Mouse (Mus musculus) monocyte, adult 5-6 weeks (primary cell): ENCODE data around the gene Phf20. TPM values are rescaled to one million over a fixed set of nuclear protein-coding genes. Genes with fewer than 3 reads are reported as not detected.

Source experiments
- ATAC-seq: fragments of 153-309, 156-312 bp; replicated peaks from 2 replicates; pipeline ENCODE4 v1.8.0; 2017; ENCODE audit warnings: mild to moderate bottlenecking; ENCODE audit not compliant: low TSS enrichment, insufficient number of reproducible peaks, severe bottlenecking, poor library complexity, low FRiP score
- total RNA-seq: library from RNA; stranded (forward); fragments of 200-1000, 200-491, 200-594 nt; gene quantifications from 3 replicates; pipeline ENCODE4 v1.2.3, GENCODE M21; 2017

Phf20 gene
- total RNA-seq, 1 experiment from 2014 or later: 25.7 TPM

DNA sequence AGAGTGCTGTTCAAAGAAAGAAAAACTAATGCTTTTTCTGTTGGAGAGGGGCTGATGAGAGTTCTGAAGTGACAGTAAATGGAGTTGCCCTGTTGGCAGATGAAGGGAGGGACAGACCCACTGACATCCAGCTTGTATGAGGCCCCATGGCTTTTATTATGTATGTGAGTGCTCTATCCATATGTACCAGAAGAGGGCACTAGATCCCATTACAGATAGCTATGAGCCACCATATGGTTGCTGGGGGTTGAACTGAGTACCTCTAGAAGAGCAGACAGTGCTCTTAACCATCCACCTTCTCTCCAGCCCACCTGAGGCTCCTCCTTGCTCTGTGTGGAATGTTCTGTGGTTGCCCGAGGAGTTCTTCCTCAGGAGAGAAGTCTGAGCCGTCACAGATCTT lies 109.6 kb downstream of the Phf20 start:
- ATAC-seq: peak; percentile 71

DNA sequence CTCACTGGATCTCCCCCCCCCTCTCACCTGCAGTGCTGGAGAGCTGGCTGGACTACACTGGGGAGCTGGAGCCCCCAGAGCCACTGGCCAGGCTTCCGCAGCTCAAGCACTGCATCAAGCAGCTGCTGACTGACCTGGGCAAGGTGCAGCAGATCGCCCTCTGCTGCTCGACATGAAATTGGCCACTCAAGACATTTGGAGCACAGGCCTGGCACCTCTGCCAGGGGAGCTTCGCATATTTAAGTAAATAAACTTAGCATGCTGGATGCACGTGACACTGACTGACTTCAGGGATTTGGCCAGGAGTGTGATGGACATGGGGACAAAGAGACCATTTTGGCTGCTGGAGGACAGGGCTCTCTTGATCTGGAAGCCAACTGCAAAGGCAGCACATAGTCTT lies 111.0 kb downstream of the Phf20 start:
- no peak for ATAC-seq

DNA sequence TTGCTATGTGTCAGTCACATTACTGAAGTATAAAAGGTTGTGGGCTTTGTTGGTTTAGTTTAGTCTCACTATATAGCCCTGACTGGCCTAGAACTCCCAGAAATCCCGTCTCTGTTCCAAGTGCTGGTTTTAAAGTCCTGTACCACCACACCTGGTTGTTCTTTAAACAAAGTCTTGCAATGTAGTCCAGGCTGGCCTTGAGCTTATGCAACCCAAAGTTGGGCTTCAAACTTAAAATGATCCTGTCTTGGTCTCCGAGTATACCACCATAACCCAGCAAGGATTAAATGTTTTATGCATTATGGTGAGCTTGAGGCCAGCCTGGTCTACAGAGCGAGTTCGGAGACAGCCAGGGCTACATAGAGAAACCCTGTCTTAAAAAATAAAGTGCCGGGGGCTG lies 113.7 kb downstream of the Phf20 start:
- no peak for ATAC-seq

DNA sequence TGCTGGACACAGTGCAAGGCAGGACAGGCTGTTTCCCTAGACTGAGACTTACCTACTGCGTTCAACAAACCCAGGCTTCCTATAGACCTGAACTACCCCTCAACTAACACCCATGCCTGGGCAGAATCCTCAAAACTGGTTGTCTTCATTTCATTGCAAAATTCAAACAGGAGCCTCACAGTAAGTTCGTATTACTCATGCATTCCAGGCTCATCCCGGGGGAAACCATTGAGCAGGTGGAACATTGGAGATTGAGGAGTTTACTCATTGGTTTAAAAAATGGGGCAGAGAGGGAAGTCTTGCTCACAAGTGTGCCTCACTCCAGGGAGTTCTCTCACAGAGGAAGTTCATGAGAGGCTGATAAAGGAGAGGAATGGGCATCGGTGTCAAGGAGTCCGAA lies 114.2 kb downstream of the Phf20 start:
- ATAC-seq: no peak

DNA sequence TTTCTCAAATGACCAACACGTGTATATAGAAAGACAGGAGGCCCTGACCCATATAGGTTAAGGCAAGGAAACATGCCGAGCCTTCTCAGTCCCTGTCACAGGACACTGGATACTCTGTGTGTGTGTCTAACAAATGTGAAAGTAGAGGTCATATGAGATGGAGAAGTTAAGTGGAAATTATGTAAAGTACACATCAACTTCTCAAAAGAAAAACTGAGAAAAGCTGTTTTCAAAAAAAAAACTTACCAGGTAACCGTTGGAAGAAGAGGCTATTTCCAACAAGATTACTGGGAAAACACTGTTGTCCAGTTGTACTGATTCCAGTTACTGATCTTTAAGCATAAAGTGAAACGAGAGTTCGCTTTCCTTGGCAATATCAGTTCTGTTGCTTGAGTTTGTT lies 114.7 kb downstream of the Phf20 start:
- ATAC-seq: no peak

DNA sequence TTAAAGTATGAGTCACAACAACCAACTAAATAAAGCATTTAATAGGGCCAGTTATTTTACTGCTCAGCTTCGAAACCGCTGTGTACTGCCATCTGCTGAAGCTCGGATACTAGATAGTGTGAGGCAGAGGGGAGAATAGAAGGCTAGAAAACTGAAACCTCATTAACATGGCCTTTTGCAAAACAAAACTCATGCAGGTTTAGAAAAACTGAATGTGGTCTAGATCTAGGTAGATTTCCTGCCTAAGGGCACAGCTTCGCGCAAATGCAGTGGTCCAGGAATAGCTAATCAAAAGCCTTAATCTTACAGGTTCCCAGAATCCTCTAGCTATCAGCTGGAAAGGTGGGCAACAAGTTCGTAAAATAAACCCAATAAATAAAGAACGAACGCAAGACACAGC lies 115.2 kb downstream of the Phf20 start:
- ATAC-seq: no peak

DNA sequence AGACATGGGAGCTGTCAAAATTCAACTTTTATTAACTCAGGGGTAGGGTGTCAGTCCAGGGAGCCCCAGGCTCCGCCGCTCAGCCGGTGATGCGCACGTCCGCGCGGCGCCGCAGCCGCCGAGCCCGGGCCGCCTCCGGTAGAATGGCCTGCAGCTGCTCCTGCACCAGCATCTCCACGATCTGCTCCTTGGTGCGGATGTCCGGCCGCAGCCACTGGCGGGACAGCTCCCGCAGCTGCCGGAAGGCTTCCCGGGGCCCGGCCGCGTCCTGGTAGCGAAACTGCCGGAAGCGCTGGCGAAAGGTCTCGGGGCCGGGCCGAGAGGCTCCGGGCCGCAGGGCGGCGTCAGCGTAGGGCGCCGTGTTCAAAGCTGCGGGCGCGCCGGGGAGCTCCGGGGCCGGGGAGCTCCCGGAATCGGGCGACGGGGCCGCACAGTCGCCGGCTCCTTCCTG lies 115.6 kb downstream of the Phf20 start:
- no peak for ATAC-seq

DNA sequence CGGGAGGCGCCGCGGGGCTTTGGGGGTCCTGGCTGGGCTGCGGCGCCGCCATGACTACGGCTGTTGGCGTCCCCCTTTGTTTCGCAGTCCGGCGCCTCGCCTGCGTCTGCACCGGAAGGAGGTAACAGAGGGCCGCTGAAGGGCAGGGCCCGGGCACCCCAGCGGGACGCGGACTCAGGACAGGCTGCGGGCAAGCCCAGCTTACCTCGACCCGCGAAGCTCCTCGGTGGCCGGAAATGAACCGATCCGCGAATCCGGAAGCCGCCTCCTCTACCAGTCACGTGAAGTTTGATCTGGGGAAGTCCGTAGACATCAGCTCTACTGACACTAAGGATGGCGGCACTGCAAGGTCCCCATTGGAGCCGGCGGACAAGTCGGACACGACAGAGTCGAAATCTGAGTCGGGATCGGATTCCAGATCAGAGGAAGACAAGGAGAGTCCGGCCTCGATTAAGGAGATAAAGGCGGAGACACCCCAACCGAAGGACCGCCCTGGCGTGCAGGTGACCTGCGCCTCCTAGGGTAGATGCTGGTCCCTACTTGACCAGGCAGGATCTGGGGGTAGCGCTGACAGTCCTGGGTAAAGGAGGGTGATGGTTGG lies 116.1 kb downstream of the Phf20 start, which contains the start of the genes Cnbd2 and Scand1:
Gene Cnbd2 (plus strand): TSS at position 3 of the 601 bp plus-strand sequence.
Gene Scand1 (minus strand): TSS at position 408 of the 601 bp plus-strand sequence.
- ATAC-seq: peak; percentile 91

DNA sequence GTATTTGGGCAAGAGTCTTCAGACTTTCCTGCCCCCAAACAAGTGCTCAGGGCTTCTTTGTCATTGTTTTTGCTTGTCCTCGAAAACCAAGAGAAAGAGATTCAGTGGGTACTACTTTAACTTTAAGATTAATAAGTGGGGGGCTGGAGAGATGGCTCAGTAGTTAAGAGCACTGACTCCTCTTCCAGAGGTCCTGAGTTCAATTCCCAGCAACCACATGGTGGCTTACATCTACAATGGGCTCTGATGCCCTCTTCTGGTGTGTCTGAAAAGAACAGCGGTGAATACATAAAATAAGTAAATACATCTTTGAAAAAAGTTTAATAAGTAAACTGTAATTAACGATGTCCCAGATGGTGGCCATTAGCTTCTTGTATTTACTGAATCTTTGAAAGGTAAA lies 116.9 kb downstream of the Phf20 start:
- ATAC-seq: no peak

DNA sequence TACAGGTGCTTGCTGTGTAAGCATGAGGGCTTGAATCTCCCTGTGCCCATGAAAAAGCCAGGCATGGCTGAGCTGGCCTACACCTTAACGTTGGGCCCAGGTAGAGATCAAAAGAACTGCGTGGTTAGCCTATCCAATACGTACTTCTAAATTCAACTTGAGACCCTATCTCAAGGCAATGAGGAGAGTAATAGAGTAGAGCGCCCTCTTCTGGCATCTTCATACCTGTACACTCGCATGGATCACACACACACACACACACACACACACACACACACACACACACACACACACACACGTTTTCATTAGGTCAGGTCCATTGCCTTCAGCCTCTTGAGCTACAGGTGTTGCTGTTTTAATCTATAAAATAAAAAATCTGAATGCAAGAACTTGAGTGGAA lies 118.5 kb downstream of the Phf20 start:
- no peak for ATAC-seq

DNA sequence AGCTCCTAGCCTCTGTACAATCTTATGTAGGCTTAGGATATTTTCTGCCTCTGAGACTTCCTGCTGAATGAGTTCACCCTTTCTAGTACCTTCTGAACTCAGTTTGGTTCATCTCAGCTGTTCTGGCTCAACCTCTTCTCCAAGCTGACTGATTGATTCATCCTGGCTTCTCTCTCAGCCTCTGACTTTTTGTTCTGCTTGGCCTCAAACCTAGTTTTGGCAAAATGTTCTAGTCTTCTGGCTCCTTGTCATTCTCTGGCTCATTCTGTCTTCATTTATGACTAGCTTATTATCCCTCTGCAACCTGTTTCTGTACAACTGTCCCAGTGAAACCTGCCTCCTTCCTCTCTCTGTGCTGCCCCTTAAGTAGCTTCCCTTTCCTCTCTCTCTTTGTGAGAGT lies 122.2 kb downstream of the Phf20 start:
- no peak for ATAC-seq

DNA sequence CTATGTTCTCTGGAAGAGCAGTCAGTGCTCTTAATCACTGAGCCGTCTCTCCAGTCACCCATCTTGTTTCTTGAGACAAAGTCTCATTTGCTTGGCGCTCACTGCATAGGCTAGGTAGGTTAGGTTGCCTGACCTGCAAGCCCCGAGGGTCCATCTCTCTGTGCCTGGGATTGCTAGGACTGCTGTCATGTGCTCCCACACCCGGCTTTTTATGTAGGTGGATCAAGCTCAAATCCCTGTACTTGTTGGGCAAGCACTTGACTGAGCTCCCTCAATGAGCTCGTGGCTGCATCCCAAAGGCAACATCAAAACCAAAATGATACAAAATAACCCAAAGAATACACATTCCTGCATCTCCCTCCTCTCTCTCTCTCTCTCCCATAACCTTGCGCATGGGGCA lies 125.3 kb downstream of the Phf20 start:
- no peak for ATAC-seq

DNA sequence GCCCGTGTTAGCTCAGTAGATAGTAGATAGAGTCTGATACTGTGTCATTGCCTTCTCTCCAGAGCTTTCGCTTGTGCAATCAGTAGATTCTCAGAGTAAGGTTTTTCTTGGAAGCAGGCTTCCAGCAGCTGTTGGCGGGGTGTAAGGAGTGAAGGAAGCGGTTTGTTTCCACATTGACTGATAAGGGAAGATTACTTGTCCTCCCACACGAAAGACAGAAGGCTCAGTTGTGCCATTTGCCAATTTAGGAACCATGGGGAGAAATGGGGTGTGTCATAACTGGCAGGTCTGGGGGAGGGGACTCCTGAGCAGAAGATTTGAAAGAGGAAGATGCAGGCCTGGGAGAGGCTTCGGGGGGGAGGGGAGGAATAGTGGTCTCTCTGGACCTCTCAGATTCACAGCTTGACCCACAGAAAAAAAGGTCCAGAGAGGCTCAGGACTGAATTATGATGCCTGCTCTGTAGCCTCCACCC lies 127.9 kb downstream of the Phf20 start:
- ATAC-seq: peak; percentile 90

DNA sequence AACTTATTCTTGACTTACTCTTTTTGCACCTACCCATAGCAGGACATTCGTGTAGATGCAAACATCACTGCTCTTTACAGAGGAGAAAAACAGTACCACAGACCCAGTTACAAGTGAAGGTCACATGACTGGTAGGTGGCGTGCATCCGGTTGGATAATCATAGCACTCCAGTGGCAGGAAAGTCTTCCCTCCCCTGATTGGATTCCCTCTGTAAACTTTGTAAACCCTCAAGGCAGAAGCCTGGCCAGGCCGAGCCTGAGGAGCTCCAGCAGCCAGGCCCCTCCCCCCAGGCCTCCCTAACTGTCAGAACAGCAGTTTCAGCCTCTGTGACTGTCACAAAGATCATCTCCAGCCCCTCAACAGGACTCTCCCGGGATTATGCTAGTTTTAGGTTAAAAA lies 128.4 kb downstream of the Phf20 start:
- no peak for ATAC-seq

DNA sequence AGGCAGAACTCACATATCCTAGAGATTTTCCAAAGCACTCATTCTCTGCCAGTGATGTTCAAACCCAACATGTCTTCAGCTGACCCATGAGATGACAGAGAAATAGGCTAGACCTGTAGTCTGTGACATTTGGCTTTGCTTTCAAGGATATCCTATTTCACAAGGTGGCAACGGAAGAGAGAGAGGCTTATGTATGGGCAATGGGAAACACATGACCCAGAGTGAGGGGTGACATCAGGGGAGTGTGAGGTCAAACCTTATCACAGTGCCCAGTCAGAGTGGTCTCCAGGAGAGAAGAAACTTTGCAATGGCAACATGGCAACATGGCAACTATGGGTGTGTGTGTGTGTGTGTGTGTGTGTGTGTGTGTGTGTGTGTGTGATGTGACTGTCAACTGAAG lies 134.4 kb downstream of the Phf20 start:
- ATAC-seq: no peak

DNA sequence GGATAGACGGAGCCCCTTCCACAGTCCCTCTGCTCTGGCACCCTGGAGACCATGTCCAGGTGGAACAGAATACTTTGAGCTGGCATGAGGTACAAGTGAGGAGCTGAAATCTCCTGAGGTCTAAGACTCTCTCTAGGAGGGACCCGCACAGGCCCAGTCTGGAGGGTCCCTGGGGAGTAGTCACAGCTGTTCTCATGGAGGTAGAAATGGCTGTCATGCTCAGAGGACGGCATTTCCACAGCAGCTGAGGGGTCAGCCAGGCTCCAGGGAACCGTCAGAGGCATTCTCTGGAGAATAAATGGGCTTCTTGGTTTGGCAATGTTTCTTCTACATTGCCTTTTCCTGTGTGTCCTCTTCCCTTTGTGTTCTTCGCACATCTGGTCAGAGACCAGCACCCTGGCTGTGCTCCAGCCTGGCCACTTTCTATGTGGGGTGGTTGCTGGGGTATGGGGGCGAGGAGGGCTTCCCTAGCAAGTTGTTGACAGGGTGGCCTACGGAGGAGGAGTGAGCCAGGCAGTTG lies 135.2 kb downstream of the Phf20 start:
- no peak for ATAC-seq

DNA sequence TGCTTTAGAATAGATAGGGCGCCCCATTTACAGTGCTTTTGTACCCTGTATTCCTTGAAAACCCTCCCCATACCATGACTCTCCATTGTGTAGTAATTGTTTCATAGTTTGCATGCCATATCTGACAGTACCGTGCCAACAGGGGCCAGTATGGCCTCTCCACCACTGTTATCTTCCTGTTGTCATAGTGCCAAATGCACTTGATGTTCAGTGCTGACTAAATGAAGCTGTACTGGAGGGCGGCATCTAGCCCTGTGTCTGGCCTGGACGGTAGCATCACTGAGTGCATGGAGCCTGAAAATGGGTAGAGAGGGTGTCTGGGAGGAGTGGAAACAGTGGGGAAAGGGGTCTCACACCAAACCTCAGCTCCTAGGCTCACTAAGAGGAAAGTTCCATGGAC lies 143.8 kb downstream of the Phf20 start:
- no peak for ATAC-seq

DNA sequence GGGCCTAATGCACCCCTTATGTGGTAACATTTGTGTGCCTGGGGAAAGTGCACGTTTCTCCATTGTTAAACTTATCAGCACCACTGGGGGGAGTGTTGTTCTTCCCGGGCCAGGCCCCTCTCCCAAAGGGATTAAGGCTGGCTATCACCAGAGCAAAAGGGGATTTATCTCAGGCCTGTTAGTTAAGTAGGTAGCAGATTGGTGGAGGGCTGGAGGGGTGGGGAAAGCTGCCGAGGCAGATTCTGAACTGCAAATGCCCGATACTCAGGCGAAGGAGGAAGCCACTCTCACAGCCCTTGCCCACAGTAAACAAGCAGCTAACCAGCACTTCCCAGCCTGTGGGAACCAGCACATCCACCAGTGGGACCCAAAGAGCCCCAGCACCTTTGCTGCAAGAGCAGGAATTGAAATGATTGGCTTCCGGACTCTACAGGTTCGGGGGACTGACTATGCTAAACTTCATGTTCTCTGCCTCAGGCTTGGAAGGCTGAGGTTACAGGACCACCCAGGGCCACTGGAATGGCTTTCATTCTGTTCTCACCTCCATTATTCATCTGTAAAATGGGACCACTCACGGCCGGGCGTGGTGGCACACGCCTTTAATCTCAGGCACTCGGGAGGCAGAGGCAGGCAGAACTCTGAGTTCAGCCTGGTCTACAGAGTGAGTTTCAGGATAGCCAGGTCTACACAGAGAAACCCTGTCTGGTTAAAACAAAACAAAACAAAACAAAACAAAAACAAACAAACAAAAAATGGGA lies 148.7 kb downstream of the Phf20 start:
- ATAC-seq: 0 out of 2 replicates have a peak, but pooled peaks have one; percentile 40

DNA sequence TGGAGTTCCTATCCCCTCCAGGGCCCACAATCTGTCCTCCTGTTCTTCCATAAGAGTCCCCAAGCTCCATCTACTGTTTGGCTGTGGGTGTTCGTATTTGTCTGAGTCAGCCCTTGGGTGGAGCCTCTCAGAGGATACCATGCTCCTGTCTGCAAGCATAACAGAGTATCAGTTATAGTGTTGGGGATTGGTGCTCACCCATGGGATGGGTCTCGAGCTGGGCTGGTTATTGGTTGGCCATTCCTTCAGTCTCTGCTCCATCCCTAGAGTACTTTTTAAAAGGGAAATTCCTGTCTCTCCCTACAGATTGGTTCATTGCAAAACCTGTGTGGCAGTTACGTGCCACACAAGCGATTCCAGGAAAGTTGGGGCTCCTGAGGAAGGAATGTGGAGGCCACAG lies 152.5 kb downstream of the Phf20 start:
- ATAC-seq: no peak

DNA sequence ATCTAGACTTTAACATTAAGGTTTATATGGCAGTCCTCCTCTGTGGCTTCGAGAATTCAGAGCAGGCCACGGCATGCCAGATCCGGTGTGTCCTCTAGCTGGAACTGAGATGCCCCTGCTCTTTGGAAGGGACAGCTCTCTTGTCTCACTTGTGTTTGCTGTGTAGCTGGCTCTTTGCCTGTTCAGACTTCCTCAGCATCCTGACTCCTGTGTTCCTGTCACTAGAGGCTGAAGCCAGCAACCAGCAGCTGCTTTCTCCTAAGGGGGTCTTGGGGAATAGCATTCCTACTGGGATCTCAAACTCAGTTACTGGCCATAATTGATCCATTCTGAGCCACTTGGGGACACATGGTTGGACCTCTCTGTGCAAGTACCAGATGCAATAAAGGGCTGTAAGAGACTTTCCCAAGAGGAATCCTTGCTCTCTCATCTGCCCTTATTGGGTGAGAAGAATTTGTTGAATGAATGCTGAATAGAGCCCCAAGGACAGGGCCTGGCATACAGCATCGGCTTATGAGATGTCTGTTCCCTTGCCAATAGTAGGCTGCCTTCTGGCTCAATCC lies 153.1 kb downstream of the Phf20 start:
- no peak for ATAC-seq
